Mouse (Mus musculus): ENCODE data around the gene Klk10.

DNA sequence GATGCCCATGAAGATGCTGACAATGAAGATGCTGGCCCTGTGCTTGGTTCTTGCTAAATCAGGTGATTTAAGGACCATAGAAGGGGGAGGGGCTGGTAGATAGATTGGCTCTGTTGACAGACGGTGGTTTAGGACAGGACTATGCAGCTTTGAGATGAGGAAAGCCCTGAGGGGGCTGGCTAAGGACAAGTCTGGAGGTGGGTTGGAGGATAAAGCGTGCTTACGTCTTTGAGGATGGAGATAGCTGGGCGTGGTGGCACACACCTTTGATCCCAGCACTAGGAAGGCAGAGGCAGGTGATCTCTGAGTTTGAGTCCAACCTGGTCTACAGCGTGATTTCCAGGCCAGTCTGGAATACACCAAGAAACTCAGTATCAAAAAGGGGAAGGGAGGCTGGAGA, 45.2 kb downstream of the Klk10 start:
- TF ChIP-seq POLR2A (IDR thresholded peaks at IDR 0.05; ENCODE audit: low read depth, low read length), result no peak
- no peak for TF ChIP-seq CTCF (conservative IDR thresholded peaks at IDR 0.05 in 1 of 2, IDR thresholded peaks at IDR 0.05 in 1 of 2; ENCODE audit: low read depth in 2 of 2, low read length in 2 of 2)
- TF ChIP-seq EP300 (IDR thresholded peaks at IDR 0.05; ENCODE audit: low read length), result no peak
- no peak for TF ChIP-seq NELFE (IDR thresholded peaks at IDR 0.05; ENCODE audit: low read depth, low read length)
- no peak for TF ChIP-seq ZC3H11A (IDR thresholded peaks at IDR 0.05; ENCODE audit: low read depth, low read length)
- no peak for TF ChIP-seq ZNF384 (IDR thresholded peaks at IDR 0.05; ENCODE audit: low read depth, low read length)
- TF ChIP-seq POLR2AphosphoS2 (IDR thresholded peaks at IDR 0.05; ENCODE audit: low read depth, low read length), result no peak
- no peak for TF ChIP-seq TCF12 (IDR thresholded peaks at IDR 0.05; ENCODE audit: low read depth, low read length)
- TF ChIP-seq JUND (conservative IDR thresholded peaks at IDR 0.05; ENCODE audit: low read depth, low read length), result no peak
- TF ChIP-seq HCFC1 (IDR thresholded peaks at IDR 0.05; ENCODE audit: low read depth, low read length), result no peak
- no peak for TF ChIP-seq RAD21 (IDR thresholded peaks at IDR 0.05; ENCODE audit: low read depth, low read length)
- no peak for TF ChIP-seq E2F4 (IDR thresholded peaks at IDR 0.05; ENCODE audit: insufficient replicate concordance, low read depth, low read length)
- TF ChIP-seq MAX (IDR thresholded peaks at IDR 0.05; ENCODE audit: low read length), result no peak

All from CH12.LX (cell line).